Mouse (Mus musculus) lung, embryonic 16.5 days (tissue): ENCODE data around the gene Tor1a. TPM values are rescaled to one million over a fixed set of nuclear protein-coding genes. Genes with fewer than 3 reads are reported as not detected.
A peak's percentile ranks its signal among the peaks of the same experiment; 100 is the strongest.
"Not testable (repeated sequence)": the region's sequence is repeated elsewhere in the genome, so short reads cannot be mapped to it uniquely, and the experiment has no call there.

Experiments used
- ATAC-seq: fragments of 200-750 bp; cut with Nextera tagmentation; 2 replicates; pipeline ENCODE4 v1.8.0; 2017; ENCODE audit warnings: low read depth, mild to moderate bottlenecking, moderate library complexity
- H3K27ac ChIP-seq: fragments of 300-500 bp; sonication (generic); 2 replicates; pipeline ENCODE4 v1.5.1; 2014; ENCODE audit warnings: mild to moderate bottlenecking, control low read depth, low read length
- H3K27me3 ChIP-seq: fragments of 300-500 bp; sonication (generic); 2 replicates; pipeline ENCODE4 v1.6.1; 2014; ENCODE audit warnings: low read depth, low read length, mixed read lengths; ENCODE audit not compliant: control insufficient read depth, insufficient read depth
- H3K36me3 ChIP-seq: fragments of 300-500 bp; sonication (generic); 2 replicates; pipeline ENCODE4 v1.6.1; 2014; ENCODE audit warnings: low read length; ENCODE audit not compliant: control insufficient read depth, insufficient read depth
- H3K4me1 ChIP-seq: fragments of 300-500 bp; sonication (generic); replicated peaks from 2 replicates; pipeline ENCODE4 v1.6.1; 2014; ENCODE audit warnings: low read length, mixed read lengths; ENCODE audit not compliant: control insufficient read depth, insufficient read depth
- H3K4me2 ChIP-seq: fragments of 300-500 bp; sonication (generic); 2 replicates; pipeline ENCODE4 v1.6.1; 2014; ENCODE audit warnings: low read depth, low read length, control low read depth
- H3K4me3 ChIP-seq: fragments of 300-500 bp; sonication (generic); 2 replicates; pipeline ENCODE4 v1.5.1; 2014; ENCODE audit warnings: mild to moderate bottlenecking, low read length, control low read depth
- H3K9ac ChIP-seq: fragments of 300-500 bp; sonication (generic); 2 replicates; pipeline ENCODE4 v1.6.1; 2014; ENCODE audit warnings: low read length, control low read depth
- H3K9me3 ChIP-seq: fragments of 300-500 bp; sonication (generic); 2 replicates; pipeline ENCODE4 v1.6.1; 2016; ENCODE audit warnings: low read length; ENCODE audit not compliant: control insufficient read depth
- WGBS: fragments of 180-500 bp; shearing (Covaris S2); extraction: QIAGEN DNeasy Blood & Tissue Kit; methylation state at CpG from one replicate; pipeline ENCODE4 v1.1.7; 2014; 5-methylcytosine and 5-hydroxymethylcytosine counted together
- polyA plus RNA-seq: library from polyadenylated mRNA; unstranded; fragments of >200 nt; fragmentation: Nextera tagmentation; extraction: Ambion mirVana; gene quantifications from 2 replicates; pipeline ENCODE4 v1.2.1, GENCODE M21; 2015

The Tor1a gene
- polyA plus RNA-seq, 1 experiment from 2014 or later = 77.1 TPM

- no peaks in the 10 kb centered on the region; the same call in 1 of the 2 replicates for H3K4me1 ChIP-seq
- H3K9me3 ChIP-seq = no peaks in the 10 kb centered on the region
- no peaks in the 10 kb centered on the region for H3K36me3 ChIP-seq
- H3K27ac ChIP-seq = no peak overlapping the region
- H3K4me3 ChIP-seq = no peak overlapping the region
- H3K27me3 ChIP-seq = no peaks in the 10 kb centered on the region
- 50% methylated on average over 8 of the region's 8 CpGs for WGBS
- no peak overlapping the region for H3K4me2 ChIP-seq
- ATAC-seq = no peak
- H3K9ac ChIP-seq = no peak overlapping the region
These were observed 30.0 kb downstream of the Tor1a start for GRCm38 (mm10) chr2:30937731-30938130.

GRCm38 (mm10) chr2:30936808-30937207 lies 30.9 kb downstream of the Tor1a start:
- H3K27ac ChIP-seq = no peak overlapping the region
- H3K4me1 ChIP-seq = no peaks in the 10 kb centered on the region; the same call in 1 of the 2 replicates
- H3K36me3 ChIP-seq = no peaks in the 10 kb centered on the region
- 74% methylated on average over 3 of the region's 3 CpGs for WGBS
- H3K9ac ChIP-seq = no peak overlapping the region
- no peak overlapping the region for H3K4me2 ChIP-seq
- H3K4me3 ChIP-seq = no peak overlapping the region
- H3K27me3 ChIP-seq = no peaks in the 10 kb centered on the region
- H3K9me3 ChIP-seq = no peaks in the 10 kb centered on the region
- ATAC-seq = no peak

- H3K4me1 ChIP-seq = peaks cover 5% of the 10 kb centered on the region; the same call in 1 of the 2 replicates
- no peaks in the 10 kb centered on the region for H3K27me3 ChIP-seq
- ATAC-seq = no peak
- H3K4me2 ChIP-seq = no peak overlapping the region
- no peak overlapping the region for H3K9ac ChIP-seq
- H3K4me3 ChIP-seq = no peak overlapping the region
- no peaks in the 10 kb centered on the region for H3K36me3 ChIP-seq
- H3K27ac ChIP-seq = no peak overlapping the region
- H3K9me3 ChIP-seq = no peaks in the 10 kb centered on the region
- 15% methylated on average over 7 of the region's 7 CpGs for WGBS
These were observed 33.7 kb downstream of the Tor1a start for GRCm38 (mm10) chr2:30933917-30934450.

GRCm38 (mm10) chr2:30933032-30933431 lies 34.7 kb downstream of the Tor1a start:
- no peak overlapping the region for H3K9ac ChIP-seq
- H3K36me3 ChIP-seq = no peaks in the 10 kb centered on the region
- no peak overlapping the region for H3K27ac ChIP-seq
- no peak for ATAC-seq
- H3K4me1 ChIP-seq = peaks cover 12% of the 10 kb centered on the region
- H3K4me2 ChIP-seq = no peak overlapping the region
- no peaks in the 10 kb centered on the region for H3K27me3 ChIP-seq
- WGBS = 54% methylated on average over 6 of the region's 6 CpGs
- no peak overlapping the region for H3K4me3 ChIP-seq
- no peaks in the 10 kb centered on the region for H3K9me3 ChIP-seq

- no peaks in the 10 kb centered on the region for H3K9me3 ChIP-seq
- H3K4me3 ChIP-seq = no peak overlapping the region
- no peak overlapping the region for H3K27ac ChIP-seq
- H3K9ac ChIP-seq = no peak overlapping the region
- no peaks in the 10 kb centered on the region for H3K36me3 ChIP-seq
- H3K4me2 ChIP-seq = no peak overlapping the region
- 74% methylated on average over 3 of the region's 3 CpGs for WGBS
- peaks cover 22% of the 10 kb centered on the region for H3K4me1 ChIP-seq
- ATAC-seq = no peak
- no peaks in the 10 kb centered on the region for H3K27me3 ChIP-seq
These were observed 35.8 kb downstream of the Tor1a start for GRCm38 (mm10) chr2:30931922-30932321.

GRCm38 (mm10) chr2:30930846-30931245 lies 36.9 kb downstream of the Tor1a start:
- ATAC-seq, H3K4me2 ChIP-seq, H3K9me3 ChIP-seq, H3K36me3 ChIP-seq, H3K27ac ChIP-seq, H3K9ac ChIP-seq, H3K4me3 ChIP-seq, H3K27me3 ChIP-seq: not testable (repeated sequence)
- WGBS = 87% methylated on average over 2 of the region's 2 CpGs
- peaks cover 23% of the 10 kb centered on the region for H3K4me1 ChIP-seq

- Histone ChIP-seq H3K36me3 (no peaks in the 10 kb centered on the region), H3K27me3 (no peaks in the 10 kb centered on the region), H3K27ac (peak within 1 kb of the TSS; percentile 96), H3K4me2 (peak within 1 kb of the TSS; percentile 64), H3K9me3 (no peaks in the 10 kb centered on the region), H3K4me1 (peaks cover 24% of the 10 kb centered on the region), H3K9ac (peak within 1 kb of the TSS; percentile 61), H3K4me3 (peak within 1 kb of the TSS; percentile 44)
- under 1% methylated on average over 23 of the region's 23 CpGs for WGBS
- ATAC-seq = peak; percentile 15; the same call in 1 of the 2 replicates
These were observed 38.2 kb downstream of the Tor1a start, which contains the start of gene Ptges for GRCm38 (mm10) chr2:30929483-30930045. Gene Ptges (minus strand): TSS chr2:30929863.

GRCm38 (mm10) chr2:30928893-30929482 lies 38.7 kb downstream of the Tor1a start:
- no peaks in the 10 kb centered on the region for H3K9me3 ChIP-seq
- H3K4me1 ChIP-seq = peaks cover 24% of the 10 kb centered on the region
- WGBS = 23% methylated on average over 12 of the region's 12 CpGs
- no peaks in the 10 kb centered on the region for H3K36me3 ChIP-seq
- peak overlapping the region; percentile 64 for H3K4me2 ChIP-seq
- peak overlapping the region; percentile 96 for H3K27ac ChIP-seq
- peak overlapping the region; percentile 44 for H3K4me3 ChIP-seq
- no peak overlapping the region; the same call in 1 of the 2 replicates for H3K9ac ChIP-seq
- no peak for ATAC-seq
- no peaks in the 10 kb centered on the region for H3K27me3 ChIP-seq

GRCm38 (mm10) chr2:30927844-30928628 lies 39.7 kb downstream of the Tor1a start:
- Histone ChIP-seq H3K9ac (no peak overlapping the region), H3K9me3 (no peaks in the 10 kb centered on the region), H3K4me1 (peaks cover 24% of the 10 kb centered on the region), H3K27ac (peak overlapping the region; percentile 96), H3K36me3 (no peaks in the 10 kb centered on the region), H3K4me2 (0 out of 2 replicates have a peak overlapping the region, but pooled peaks have one; percentile 1), H3K4me3 (no peak overlapping the region), H3K27me3 (no peaks in the 10 kb centered on the region)
- peak; percentile 48 for ATAC-seq
- WGBS = 17% methylated on average over 14 of the region's 14 CpGs
